Mouse (Mus musculus): ENCODE measurements around the gene Gm20671. TPM values are rescaled to one million over a fixed set of nuclear protein-coding genes. Genes with fewer than 3 reads are reported as not detected.
A peak's percentile ranks its signal among the peaks of the same experiment; 100 is the strongest.
"Not testable (repeated sequence)": the region's sequence is repeated elsewhere in the genome, so short reads cannot be mapped to it uniquely, and the experiment has no call there.

The Gm20671 gene
- polyA plus RNA-seq, 1 experiment from 2014 or later: not detected

GRCm38 (mm10) chr5:32778168-32778567 is 48.7 kb downstream of the Gm20671 start:
- Histone ChIP-seq H3K4me3 (replicated peaks) (no peak overlapping the region), H3K36me3 (replicated peaks) (peaks cover 16% of the 10 kb centered on the region), H3K27me3 (no peaks in the 10 kb centered on the region), H3K4me2 (no peak overlapping the region), H3K9me3 (no peaks in the 10 kb centered on the region), H3K9ac (no peak overlapping the region), H3K4me1 (no peaks in the 10 kb centered on the region), H3K27ac (no peak overlapping the region)
- 91% methylated on average over 3 of the region's 3 CpGs for WGBS
- no peak for ATAC-seq (ENCODE audit: low FRiP score)

GRCm38 (mm10) chr5:32772361-32772760 is 54.5 kb downstream of the Gm20671 start:
- Histone ChIP-seq H3K36me3 (replicated peaks) (peaks cover 32% of the 10 kb centered on the region), H3K9me3 (no peaks in the 10 kb centered on the region), H3K9ac (no peak overlapping the region), H3K27me3 (no peaks in the 10 kb centered on the region), H3K27ac (no peak overlapping the region), H3K4me2 (no peak overlapping the region), H3K4me1 (no peaks in the 10 kb centered on the region), H3K4me3 (replicated peaks) (no peak overlapping the region)
- no peak for ATAC-seq (ENCODE audit: low FRiP score)
- 70% methylated on average over 2 of the region's 2 CpGs for WGBS

GRCm38 (mm10) chr5:32767636-32768373 is 59.1 kb downstream of the Gm20671 start:
- Histone ChIP-seq H3K36me3 (replicated peaks) (peaks cover 42% of the 10 kb centered on the region), H3K4me2 (no peak overlapping the region), H3K27ac (no peak overlapping the region), H3K4me1 (no peaks in the 10 kb centered on the region), H3K9ac (no peak overlapping the region), H3K4me3 (replicated peaks) (no peak overlapping the region), H3K9me3 (no peaks in the 10 kb centered on the region), H3K27me3 (no peaks in the 10 kb centered on the region)
- WGBS: 95% methylated on average over 4 of the region's 4 CpGs
- no peak for ATAC-seq (ENCODE audit: low FRiP score)

GRCm38 (mm10) chr5:32767004-32767403 is 59.9 kb downstream of the Gm20671 start:
- Histone ChIP-seq H3K27me3 (no peaks in the 10 kb centered on the region), H3K36me3 (replicated peaks) (peaks cover 40% of the 10 kb centered on the region), H3K4me2 (no peak overlapping the region), H3K9ac (no peak overlapping the region), H3K4me3 (replicated peaks) (no peak overlapping the region), H3K4me1 (no peaks in the 10 kb centered on the region), H3K27ac (no peak overlapping the region), H3K9me3 (no peaks in the 10 kb centered on the region)
- 83% methylated on average over 3 of the region's 3 CpGs for WGBS
- ATAC-seq (ENCODE audit: low FRiP score): no peak

GRCm38 (mm10) chr5:32761566-32762140 is 65.3 kb downstream of the Gm20671 start:
- H3K9me3 ChIP-seq: no peaks in the 10 kb centered on the region
- 91% methylated on average over 5 of the region's 5 CpGs for WGBS
- H3K27ac ChIP-seq: no peak overlapping the region
- H3K36me3 ChIP-seq (replicated peaks): peaks cover 33% of the 10 kb centered on the region
- H3K27me3 ChIP-seq: no peaks in the 10 kb centered on the region
- no peak overlapping the region for H3K4me3 ChIP-seq (replicated peaks)
- H3K9ac ChIP-seq: no peak overlapping the region
- H3K4me2 ChIP-seq: no peak overlapping the region
- no peak for ATAC-seq (ENCODE audit: low FRiP score)
- H3K4me1 ChIP-seq: no peaks in the 10 kb centered on the region

- H3K9ac ChIP-seq: no peak overlapping the region
- no peak overlapping the region for H3K4me2 ChIP-seq
- no peaks in the 10 kb centered on the region for H3K4me1 ChIP-seq
- 89% methylated on average over 3 of the region's 3 CpGs for WGBS
- H3K36me3 ChIP-seq (replicated peaks): peaks cover 33% of the 10 kb centered on the region
- no peak for ATAC-seq (ENCODE audit: low FRiP score)
- H3K27me3 ChIP-seq: no peaks in the 10 kb centered on the region
- H3K9me3 ChIP-seq: no peaks in the 10 kb centered on the region
- no peak overlapping the region for H3K4me3 ChIP-seq (replicated peaks)
- H3K27ac ChIP-seq: no peak overlapping the region
Measured at GRCm38 (mm10) chr5:32760787-32761186, 66.1 kb downstream of the Gm20671 start.

- H3K4me3 ChIP-seq (replicated peaks); H3K9ac ChIP-seq; ATAC-seq (ENCODE audit: low FRiP score); H3K4me1 ChIP-seq; H3K9me3 ChIP-seq; H3K4me2 ChIP-seq; H3K27ac ChIP-seq; H3K27me3 ChIP-seq: not testable (repeated sequence)
- peaks cover 29% of the 10 kb centered on the region for H3K36me3 ChIP-seq (replicated peaks)
- WGBS: 97% methylated on average over 18 of the region's 18 CpGs
Measured at GRCm38 (mm10) chr5:32760352-32760751, 66.6 kb downstream of the Gm20671 start.

GRCm38 (mm10) chr5:32759662-32760061 is 67.2 kb downstream of the Gm20671 start:
- H3K4me2 ChIP-seq: no peak overlapping the region
- WGBS: 80% methylated on average over 2 of the region's 2 CpGs
- H3K27me3 ChIP-seq: no peaks in the 10 kb centered on the region
- no peaks in the 10 kb centered on the region for H3K4me1 ChIP-seq
- peaks cover 28% of the 10 kb centered on the region for H3K36me3 ChIP-seq (replicated peaks)
- H3K9ac ChIP-seq: no peak overlapping the region
- ATAC-seq (ENCODE audit: low FRiP score): no peak
- no peak overlapping the region for H3K4me3 ChIP-seq (replicated peaks)
- no peak overlapping the region for H3K27ac ChIP-seq
- no peaks in the 10 kb centered on the region for H3K9me3 ChIP-seq

GRCm38 (mm10) chr5:32756141-32756540 is 70.8 kb downstream of the Gm20671 start:
- Histone ChIP-seq H3K4me2 (no peak overlapping the region), H3K4me1 (peaks cover 10% of the 10 kb centered on the region), H3K9ac (no peak overlapping the region), H3K9me3 (no peaks in the 10 kb centered on the region), H3K27ac (no peak overlapping the region), H3K36me3 (replicated peaks) (0 out of 2 replicates have a peak, but pooled peaks cover 3% of the 10 kb centered on the region), H3K27me3 (no peaks in the 10 kb centered on the region), H3K4me3 (replicated peaks) (no peak overlapping the region)
- no peak for ATAC-seq (ENCODE audit: low FRiP score)
- 94% methylated on average over 8 of the region's 8 CpGs for WGBS

- Histone ChIP-seq H3K4me1 (peaks cover 11% of the 10 kb centered on the region), H3K9me3 (no peaks in the 10 kb centered on the region), H3K27me3 (no peaks in the 10 kb centered on the region), H3K36me3 (replicated peaks) (no peaks in the 10 kb centered on the region), H3K9ac (no peak overlapping the region), H3K27ac (no peak overlapping the region), H3K4me2 (no peak overlapping the region), H3K4me3 (replicated peaks) (no peak overlapping the region)
- WGBS: 65% methylated on average over 2 of the region's 2 CpGs
- no peak for ATAC-seq (ENCODE audit: low FRiP score)
Measured at GRCm38 (mm10) chr5:32751736-32752135, 75.2 kb downstream of the Gm20671 start.

- H3K9me3 ChIP-seq: no peaks in the 10 kb centered on the region
- no peak for ATAC-seq (ENCODE audit: low FRiP score)
- H3K27me3 ChIP-seq: no peaks in the 10 kb centered on the region
- no peak overlapping the region for H3K4me2 ChIP-seq
- 96% methylated on average over 6 of the region's 6 CpGs for WGBS
- H3K9ac ChIP-seq: no peak overlapping the region
- peaks cover 22% of the 10 kb centered on the region for H3K4me1 ChIP-seq
- 0 out of 2 replicates have a peak overlapping the region, but pooled peaks have one; percentile 25 for H3K27ac ChIP-seq
- no peaks in the 10 kb centered on the region for H3K36me3 ChIP-seq (replicated peaks)
- H3K4me3 ChIP-seq (replicated peaks): no peak overlapping the region
Measured at GRCm38 (mm10) chr5:32748936-32749335, 78.0 kb downstream of the Gm20671 start.

GRCm38 (mm10) chr5:32747650-32748375 is 79.1 kb downstream of the Gm20671 start:
- no peak overlapping the region for H3K4me2 ChIP-seq
- H3K27ac ChIP-seq: no peak overlapping the region
- no peak overlapping the region for H3K9ac ChIP-seq
- no peaks in the 10 kb centered on the region for H3K9me3 ChIP-seq
- no peaks in the 10 kb centered on the region for H3K27me3 ChIP-seq
- WGBS: 66% methylated on average over 6 of the region's 6 CpGs
- no peak; the same call in 1 of the 2 replicates for ATAC-seq (ENCODE audit: low FRiP score)
- no peak overlapping the region for H3K4me3 ChIP-seq (replicated peaks)
- H3K36me3 ChIP-seq (replicated peaks): no peaks in the 10 kb centered on the region
- peaks cover 23% of the 10 kb centered on the region for H3K4me1 ChIP-seq
